In the genomic region with DNA sequence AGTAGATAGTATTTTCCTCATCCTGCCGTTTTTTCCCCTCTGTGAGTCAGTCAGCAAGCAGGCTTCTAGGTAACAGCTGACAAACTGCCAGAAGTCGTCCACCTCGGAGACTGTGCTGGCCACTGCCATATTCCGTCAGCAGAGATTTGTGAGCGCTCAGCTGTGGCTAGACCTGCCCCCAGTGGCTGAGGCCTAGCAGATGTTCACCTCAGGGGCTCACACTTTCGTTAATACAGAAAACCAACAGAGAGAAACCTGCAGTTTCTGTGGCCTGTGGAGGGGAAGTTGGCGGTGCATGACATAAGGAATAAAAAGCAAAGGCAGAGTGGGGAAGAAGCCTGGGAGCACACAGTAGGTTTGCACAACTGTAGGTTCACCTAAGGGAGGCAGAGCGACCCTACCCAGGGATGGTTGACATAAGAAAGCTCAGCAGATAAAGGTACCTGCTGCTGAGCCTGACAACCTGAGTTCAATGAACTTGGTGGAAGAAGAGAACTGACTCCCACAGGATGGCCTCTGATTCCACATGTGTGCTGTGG, we compare ENCODE assay signal across 1 mouse cellular context.
TF ChIP-seq lines count a peak whose summit lies in the region.

No protein-coding gene starts in this region.

TF ChIP-seq in CH12.LX, 34 proteins besides CTCF, POLR2A, EP300 and RAD21 (continued from another document):
- TF ChIP-seq JUND (conservative IDR thresholded peaks at IDR 0.05; ENCODE audit: low read depth, low read length) (peak; percentile 32; the same call in 1 of the 2 replicates), MAX (IDR thresholded peaks at IDR 0.05; ENCODE audit: low read length) (0 out of 2 replicates have a peak, but pooled peaks have one; percentile 44), MAFK (IDR thresholded peaks at IDR 0.05; ENCODE audit: insufficient replicate concordance, low read length) (peak; percentile 81), HCFC1 (IDR thresholded peaks at IDR 0.05; ENCODE audit: low read depth, low read length) (peak; percentile 51), UBTF (IDR thresholded peaks at IDR 0.05; ENCODE audit: low read depth, low read length) (no peak), CHD1 (IDR thresholded peaks at IDR 0.05; ENCODE audit: low read depth, low read length) (peak; percentile 43; the same call in 1 of the 2 replicates), ZNF384 (IDR thresholded peaks at IDR 0.05; ENCODE audit: low read depth, low read length) (0 out of 2 replicates have a peak, but pooled peaks have one; percentile 37), MAZ (IDR thresholded peaks at IDR 0.05; ENCODE audit: low read depth, low read length) (peak; percentile 89; the same call in 1 of the 2 replicates), BHLHE40 (IDR thresholded peaks at IDR 0.05; ENCODE audit: low read depth, low read length) (peak; percentile 89), SIN3A (IDR thresholded peaks at IDR 0.05; ENCODE audit: low read length) (peak; percentile 83), SMC3 (IDR thresholded peaks at IDR 0.05; ENCODE audit: low read depth, low read length) (peak; percentile 55), ZMIZ1 (IDR thresholded peaks at IDR 0.05; ENCODE audit: low read depth, low read length) (no peak), NRF1 (IDR thresholded peaks at IDR 0.05; ENCODE audit: low read depth, low read length) (no peak)
